Mouse (Mus musculus) MEL (cell line): ENCODE results near the gene Edf1. TPM values are rescaled to one million over a fixed set of nuclear protein-coding genes. Genes with fewer than 3 reads are reported as not detected.
A peak's percentile ranks its signal among the peaks of the same experiment; 100 is the strongest.

Source experiments
- DNase-seq: peaks from one replicate; pipeline ENCODE4 v3.0.0; 2011; ENCODE audit warnings: low read depth, low spot score
- H3K27ac ChIP-seq: 2 replicates; pipeline ENCODE4 v1.5.1; 2012; ENCODE audit warnings: low read depth, mild to moderate bottlenecking, control low read depth, low read length, moderate library complexity; ENCODE audit not compliant: control insufficient read depth
- H3K27me3 ChIP-seq, 2 experiments: fragments of 150-350 bp in 1 of 2; sonication (generic) in 1 of 2; 2 replicates each; pipeline ENCODE4 v1.6.1; 2012; ENCODE audit warnings: low read length in 2 of 2, mild to moderate bottlenecking in 2 of 2, improper control_type of control experiment in 1 of 2, moderate library complexity in 1 of 2; ENCODE audit not compliant: insufficient read depth in 2 of 2, control insufficient read depth in 1 of 2
- H3K36me3 ChIP-seq, 2 experiments: 2 replicates each; pipeline ENCODE4 v1.6.1; 2012 to 2014; ENCODE audit warnings: low read length in 2 of 2, improper control_type of control experiment in 1 of 2, inconsistent platforms in 1 of 2, mild to moderate bottlenecking in 1 of 2; ENCODE audit not compliant: insufficient read depth in 2 of 2, control insufficient read depth in 1 of 2
- H3K4me1 ChIP-seq, 2 experiments: fragments of 150-350 bp in 1 of 2; sonication (generic) in 1 of 2; 2 replicates each; pipeline ENCODE4 v1.6.1; 2012; ENCODE audit warnings: low read length in 2 of 2, improper control_type of control experiment in 1 of 2, mild to moderate bottlenecking in 1 of 2; ENCODE audit not compliant: insufficient read depth in 2 of 2, control insufficient read depth in 1 of 2
- H3K4me3 ChIP-seq, 2 experiments: fragments of 150-350 bp in 1 of 2; sonication (generic) in 1 of 2; 2 replicates each; pipeline ENCODE4 v1.5.1; 2012; ENCODE audit warnings: low read depth in 2 of 2, low read length in 2 of 2, mild to moderate bottlenecking in 2 of 2, moderate library complexity in 2 of 2, control low read depth in 1 of 2, improper control_type of control experiment in 1 of 2; ENCODE audit not compliant: control insufficient read depth in 1 of 2, insufficient read depth in 1 of 2
- H3K79me2 ChIP-seq: 2 replicates; pipeline ENCODE4 v1.6.1; 2012; ENCODE audit warnings: mild to moderate bottlenecking, low read length, moderate library complexity; ENCODE audit not compliant: control insufficient read depth, poor library complexity, insufficient read depth
- H3K9ac ChIP-seq: 2 replicates; pipeline ENCODE4 v1.6.1; 2012; ENCODE audit warnings: low read depth, mild to moderate bottlenecking, control low read depth, low read length, moderate library complexity; ENCODE audit not compliant: control insufficient read depth, poor library complexity, severe bottlenecking
- H3K9me3 ChIP-seq: fragments of 150-350 bp; sonication (generic); replicated peaks from 2 replicates; pipeline ENCODE4 v1.6.1; 2012; ENCODE audit warnings: mild to moderate bottlenecking, low read length, improper control_type of control experiment, moderate library complexity; ENCODE audit not compliant: insufficient read depth
- BHLHE40 ChIP-seq: IDR thresholded peaks from 2 replicates; pipeline ENCODE4 v1.6.1; 2012; ENCODE audit warnings: low read depth, mild to moderate bottlenecking, inconsistent platforms, low read length, improper control_type of control experiment, borderline replicate concordance
- CHD1 ChIP-seq: IDR thresholded peaks from 2 replicates; pipeline ENCODE4 v1.6.1; 2012; ENCODE audit warnings: low read depth, mild to moderate bottlenecking, inconsistent platforms, low read length, improper control_type of control experiment
- CHD2 ChIP-seq: IDR thresholded peaks from 2 replicates; pipeline ENCODE4 v1.6.1; 2011; ENCODE audit warnings: low read length, improper control_type of control experiment
- CTCF ChIP-seq, 3 experiments: IDR thresholded peaks in 2 of 3; conservative IDR thresholded peaks in 1 of 3; 2 replicates each; pipeline ENCODE4 v1.5.1; 2011 to 2012; ENCODE audit warnings: low read length in 3 of 3, low read depth in 2 of 3, mild to moderate bottlenecking in 2 of 3, improper control_type of control experiment in 1 of 3, inconsistent platforms in 1 of 3, mixed read lengths in 1 of 3, moderate library complexity in 1 of 3; ENCODE audit not compliant: control insufficient read depth in 1 of 3, insufficient read depth in 1 of 3, poor library complexity in 1 of 3, severe bottlenecking in 1 of 3
- ETS1 ChIP-seq: IDR thresholded peaks from 2 replicates; pipeline ENCODE4 v1.6.1; 2012; ENCODE audit warnings: low read depth, mild to moderate bottlenecking, inconsistent platforms, low read length, improper control_type of control experiment, moderate library complexity
- GATA1 ChIP-seq: IDR thresholded peaks from 2 replicates; pipeline ENCODE4 v1.6.1; 2011; ENCODE audit warnings: low read depth, low read length, improper control_type of control experiment
- JUND ChIP-seq: IDR thresholded peaks from 2 replicates; pipeline ENCODE4 v1.6.1; 2011; ENCODE audit warnings: low read depth, mild to moderate bottlenecking, improper control_type of control experiment, low read length
- KAT2A ChIP-seq: conservative IDR thresholded peaks from 2 replicates; pipeline ENCODE4 v1.6.1; 2012; ENCODE audit warnings: low read depth, low read length, improper control_type of control experiment, inconsistent platforms
- MAFK ChIP-seq: IDR thresholded peaks from 2 replicates; pipeline ENCODE4 v1.6.1; 2011; ENCODE audit warnings: low read depth, mild to moderate bottlenecking, low read length, improper control_type of control experiment, borderline replicate concordance
- MEF2A ChIP-seq: IDR thresholded peaks from 2 replicates; pipeline ENCODE4 v1.6.1; 2014; ENCODE audit warnings: low read depth, mild to moderate bottlenecking, inconsistent platforms, low read length, improper control_type of control experiment; ENCODE audit not compliant: poor library complexity, insufficient replicate concordance, severe bottlenecking; ENCODE audit errors: extremely low read depth
- MYC ChIP-seq: IDR thresholded peaks from 2 replicates; pipeline ENCODE4 v1.6.1; 2011; ENCODE audit warnings: low read depth, mild to moderate bottlenecking, low read length, improper control_type of control experiment, moderate library complexity
- NRF1 ChIP-seq: IDR thresholded peaks from 2 replicates; pipeline ENCODE4 v1.6.1; 2014; ENCODE audit warnings: low read depth, mild to moderate bottlenecking, inconsistent platforms, low read length, improper control_type of control experiment, moderate library complexity; ENCODE audit not compliant: poor library complexity, insufficient read depth, severe bottlenecking
- RCOR1 ChIP-seq: IDR thresholded peaks from 2 replicates; pipeline ENCODE4 v1.6.1; 2012; ENCODE audit warnings: low read depth, mild to moderate bottlenecking, inconsistent platforms, low read length, improper control_type of control experiment
- SMC3 ChIP-seq: IDR thresholded peaks from 2 replicates; pipeline ENCODE4 v1.6.1; 2011; ENCODE audit warnings: low read depth, low read length, improper control_type of control experiment
- TAL1 ChIP-seq: IDR thresholded peaks from 2 replicates; pipeline ENCODE4 v1.6.1; 2012; ENCODE audit warnings: mild to moderate bottlenecking, inconsistent platforms, low read length, moderate library complexity, mixed read lengths
- UBTF ChIP-seq: IDR thresholded peaks from 2 replicates; pipeline ENCODE4 v1.6.1; 2012; ENCODE audit warnings: low read depth, mild to moderate bottlenecking, inconsistent platforms, low read length, improper control_type of control experiment, moderate library complexity, borderline replicate concordance; ENCODE audit not compliant: insufficient read depth
- USF2 ChIP-seq, 2 experiments: IDR thresholded peaks; 2 replicates each; pipeline ENCODE4 v1.6.1; 2011 to 2012; ENCODE audit warnings: improper control_type of control experiment in 2 of 2, low read length in 2 of 2, borderline replicate concordance in 1 of 2, inconsistent platforms in 1 of 2, low read depth in 1 of 2, mild to moderate bottlenecking in 1 of 2; ENCODE audit not compliant: insufficient read depth in 1 of 2
- ZKSCAN1 ChIP-seq: IDR thresholded peaks from 2 replicates; pipeline ENCODE4 v1.6.1; 2012; ENCODE audit warnings: low read depth, mild to moderate bottlenecking, inconsistent platforms, low read length, improper control_type of control experiment, moderate library complexity
- polyA plus RNA-seq, 2 experiments: library from polyadenylated mRNA; stranded (reverse) in 1 of 2; unstranded in 1 of 2; fragments of >175 nt in 1 of 2; fragments of >200 nt in 1 of 2; gene quantifications; 2 replicates each; pipeline versions ENCODE4 v1.2.1 to v1.2.4; 2012; ENCODE audit warnings: low replicate concordance in 2 of 2, low read depth in 1 of 2; ENCODE audit not compliant: insufficient read length in 2 of 2, insufficient read depth in 1 of 2, missing spikeins in 1 of 2
- total RNA-seq: library from RNA; depleted of rRNA; stranded (reverse); fragments of 300-350 nt; gene quantifications from 2 replicates; pipeline ENCODE4 v1.2.3, GENCODE M21; 2012

Gene Edf1
- total and polyA plus RNA-seq, 3 experiments = 142 to 318 TPM; not detected in 1

DNA sequence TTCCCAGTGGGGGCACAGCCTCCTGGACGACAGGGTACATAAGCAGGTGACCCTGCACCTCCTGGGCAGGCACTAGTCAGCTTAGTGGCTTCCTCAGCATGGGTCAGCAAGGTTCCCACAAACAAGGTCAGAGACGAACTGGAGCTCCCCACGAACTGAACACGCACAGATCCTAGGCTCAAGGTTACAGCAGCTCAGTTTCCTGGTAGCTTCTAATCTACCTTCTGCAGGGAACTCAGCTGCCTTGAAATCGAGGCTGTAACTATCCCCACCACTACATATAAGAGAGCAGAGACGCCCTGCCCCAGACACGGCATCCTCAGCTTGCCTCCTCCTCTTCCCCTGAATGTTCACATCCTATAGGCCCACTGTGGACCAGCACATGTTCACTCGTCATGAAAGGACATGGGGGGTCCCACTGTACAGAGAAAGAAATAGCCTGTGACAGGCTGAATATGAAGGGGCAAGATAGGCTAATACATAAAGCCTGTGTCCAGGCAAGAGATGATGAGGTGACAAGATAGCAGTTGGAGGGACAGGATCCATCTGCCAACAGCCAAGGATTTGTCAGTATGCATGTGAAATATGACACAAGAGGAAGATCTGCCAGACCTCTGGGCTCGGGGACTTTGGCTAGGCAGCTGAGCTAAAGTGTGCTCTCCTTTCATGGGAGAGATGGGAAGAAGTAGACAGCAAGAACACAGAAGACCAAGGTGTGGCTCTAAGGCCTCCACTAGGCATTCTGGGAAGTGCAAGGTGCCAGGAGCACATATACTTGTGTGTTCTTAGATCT is 30.9 kb upstream of the Edf1 start:
- Histone ChIP-seq H3K79me2 (no peaks in the 10 kb centered on the region), H3K36me3 (peaks cover 0 to 11% of the 10 kb centered on the region in 2 experiments; a peak in 2 of 4 replicates), H3K4me1 (no peaks in the 10 kb centered on the region), H3K4me3 (no peak overlapping the region), H3K9me3 (no peaks in the 10 kb centered on the region), H3K9ac (no peak overlapping the region), H3K27me3 (no peaks in the 10 kb centered on the region), H3K27ac (no peak overlapping the region)
- TF ChIP-seq GATA1 (no peak), ETS1 (no peak), JUND (no peak), ZKSCAN1 (no peak), CHD2 (no peak), MEF2A (no peak), UBTF (no peak)
- DNase-seq = no peak

DNA sequence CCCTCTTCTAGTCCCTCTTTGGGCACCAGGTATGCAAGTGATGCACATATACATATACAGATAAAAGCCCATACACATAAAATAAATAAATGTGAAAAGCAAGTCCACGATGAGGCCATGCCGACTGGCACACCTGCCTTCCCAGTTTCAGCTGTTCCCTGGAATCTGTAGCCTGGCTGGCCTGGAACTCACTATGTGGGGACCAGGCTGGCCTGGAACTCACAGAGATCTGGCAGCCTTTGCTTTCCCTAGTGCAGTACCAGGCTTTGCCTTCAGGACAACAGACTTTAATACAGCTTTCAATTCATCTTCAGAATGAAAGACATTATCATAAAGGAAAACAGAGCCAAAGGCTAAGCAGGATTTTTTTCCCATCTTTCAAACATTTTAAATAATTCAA is 23.9 kb upstream of the Edf1 start:
- Histone ChIP-seq H3K9me3 (no peaks in the 10 kb centered on the region), H3K27me3 (no peaks in the 10 kb centered on the region), H3K4me3 (no peak overlapping the region), H3K9ac (no peak overlapping the region), H3K36me3 (peaks cover 3 to 21% of the 10 kb centered on the region in 2 experiments), H3K79me2 (no peaks in the 10 kb centered on the region; the same call in 1 of the 2 replicates)
- no peak for DNase-seq
- TF ChIP-seq KAT2A (no peak), NRF1 (no peak), TAL1 (no peak), MYC (no peak), JUND (no peak), ETS1 (no peak), RCOR1 (no peak), ZKSCAN1 (no peak), CTCF (IDR thresholded peaks at IDR 0.05 in 2 of 3, conservative IDR thresholded peaks at IDR 0.05 in 1 of 3; ENCODE audit: control insufficient read depth in 1 of 3, insufficient read depth in 1 of 3, low read depth in 2 of 3, low read length in 3 of 3, poor library complexity in 1 of 3, severe bottlenecking in 1 of 3) (no peak), BHLHE40 (no peak), USF2 (IDR thresholded peaks at IDR 0.05; ENCODE audit: borderline replicate concordance in 1 of 2, insufficient read depth in 1 of 2, low read depth in 1 of 2, low read length in 2 of 2) (no peak), CHD1 (no peak), MAFK (no peak), SMC3 (no peak)
- TF ChIP-seq, all 39 proteins: peak for 0
- Histone ChIP-seq H3K27ac (peak overlapping the region; percentile 27; the same call in 1 of the 2 replicates), H3K4me1 (peaks cover 0 to 8% of the 10 kb centered on the region in 2 experiments; a peak in 3 of 4 replicates)
